Mouse (Mus musculus) hindlimb bud, embryonic 11.5 days (tissue): ENCODE results near the gene Drg2.

Source experiments
- DNase-seq: peaks from one replicate; pipeline ENCODE4 v3.0.0-alpha.2; 2012; ENCODE audit warnings: low read depth, low spot score; ENCODE audit errors: extremely low spot score

Gene Drg2

GRCm38 (mm10) chr11:60465943-60466380, 11.6 kb downstream of the Drg2 start:
- DNase-seq = no peak

GRCm38 (mm10) chr11:60469039-60469438, 14.6 kb downstream of the Drg2 start, which contains the start of gene Myo15:
Gene Myo15, plus strand, starts transcription at chr11:60469339.
- no peak for DNase-seq

- no peak for DNase-seq
Observed at GRCm38 (mm10) chr11:60470743-60471142, 16.4 kb downstream of the Drg2 start.

- no peak for DNase-seq
Observed at GRCm38 (mm10) chr11:60474534-60474933, 20.1 kb downstream of the Drg2 start.

DNA sequence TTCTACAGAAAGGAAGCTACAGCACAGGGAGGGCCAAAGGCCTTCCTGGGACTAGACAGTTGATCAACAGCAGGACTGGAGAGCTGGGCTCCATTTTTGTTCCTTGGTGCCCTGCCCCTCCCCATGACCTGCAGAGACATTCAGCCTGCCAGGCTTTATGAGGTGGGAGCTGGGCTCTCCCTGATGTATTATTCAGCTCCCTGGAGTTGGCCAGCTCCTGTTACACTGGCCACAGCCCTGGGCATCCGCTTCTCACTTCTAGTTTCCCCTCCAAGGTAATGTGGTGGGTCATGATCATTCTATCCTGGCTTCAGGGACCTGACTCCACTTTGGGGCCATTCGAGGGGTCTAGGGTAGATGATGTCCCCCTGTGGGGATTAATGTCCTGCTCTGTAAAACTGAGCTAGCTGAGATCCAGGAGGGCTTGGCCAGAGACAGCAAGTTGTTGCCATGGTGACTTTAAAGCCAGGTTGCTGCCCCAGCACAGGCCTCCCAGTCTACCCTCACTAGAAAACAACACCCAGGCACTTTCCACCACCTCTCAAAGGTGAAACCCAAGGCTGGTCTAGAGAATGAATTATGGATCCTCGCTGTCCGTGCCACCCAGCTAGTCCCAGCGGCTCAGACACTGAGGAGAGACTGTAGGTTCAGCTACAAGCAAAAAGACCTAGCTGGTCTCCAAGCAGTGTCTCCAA, 21.4 kb downstream of the Drg2 start:
- no peak for DNase-seq

DNA sequence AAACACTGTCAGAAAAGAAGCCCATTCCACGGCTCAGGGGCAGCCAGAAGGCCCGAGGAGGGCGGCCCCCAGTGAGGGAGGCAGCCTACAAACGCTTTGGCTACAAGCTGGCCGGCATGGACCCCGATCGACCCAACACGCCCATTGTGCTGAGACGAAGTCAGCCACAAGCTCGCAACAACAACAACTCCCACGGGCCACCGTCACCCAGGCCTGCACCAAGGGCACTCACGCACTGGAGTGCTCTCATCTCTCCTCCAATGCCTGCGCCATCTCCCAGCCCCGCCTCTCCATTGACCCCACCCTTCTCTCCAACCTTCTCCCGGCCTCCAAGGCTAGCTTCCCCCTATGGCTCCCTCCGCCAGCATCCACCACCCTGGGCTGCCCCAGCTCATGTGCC, 23.7 kb downstream of the Drg2 start:
- no peak for DNase-seq

DNA sequence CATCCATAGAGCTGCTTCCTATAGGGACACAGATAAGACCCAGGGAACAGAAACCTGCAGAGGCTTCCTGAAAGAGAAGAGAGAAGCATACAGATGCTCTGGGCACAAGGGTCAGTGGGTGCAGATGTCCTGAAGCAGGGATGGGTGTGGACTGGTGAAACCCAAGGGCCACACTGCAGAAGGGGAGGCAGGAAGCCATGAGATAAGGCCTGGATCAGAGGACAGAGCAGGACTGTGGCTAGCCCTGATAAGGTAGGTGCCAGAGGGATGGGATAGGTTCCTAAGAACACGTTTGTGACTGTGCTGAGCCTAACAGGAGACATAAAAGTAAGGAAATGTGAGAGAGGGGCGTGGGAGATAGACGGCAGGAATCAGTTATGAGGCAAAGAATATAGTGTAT, 31.9 kb downstream of the Drg2 start:
- DNase-seq = no peak

DNA sequence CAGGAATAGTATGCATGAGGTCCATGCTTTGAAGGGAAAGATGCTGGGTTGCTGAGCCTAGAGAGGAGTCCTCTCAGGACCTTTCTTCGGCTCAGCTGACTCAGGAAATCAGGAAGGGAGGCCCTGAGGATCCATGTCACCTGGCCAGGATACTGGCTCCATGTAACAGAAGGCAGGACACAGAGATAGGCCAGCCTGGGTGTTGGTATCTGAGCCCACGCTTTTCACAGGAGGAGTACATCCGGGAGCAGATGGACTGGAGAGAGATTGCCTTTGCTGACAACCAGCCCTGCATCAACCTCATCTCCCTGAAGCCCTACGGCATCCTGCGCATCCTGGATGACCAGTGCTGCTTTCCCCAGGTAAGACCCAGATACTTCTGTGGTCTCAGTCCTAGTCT, 38.3 kb downstream of the Drg2 start:
- DNase-seq = no peak

- DNase-seq = no peak
Observed at GRCm38 (mm10) chr11:60495692-60496091, 41.3 kb downstream of the Drg2 start.

- DNase-seq = no peak
Observed at GRCm38 (mm10) chr11:60507281-60507680, 52.9 kb downstream of the Drg2 start.

DNA sequence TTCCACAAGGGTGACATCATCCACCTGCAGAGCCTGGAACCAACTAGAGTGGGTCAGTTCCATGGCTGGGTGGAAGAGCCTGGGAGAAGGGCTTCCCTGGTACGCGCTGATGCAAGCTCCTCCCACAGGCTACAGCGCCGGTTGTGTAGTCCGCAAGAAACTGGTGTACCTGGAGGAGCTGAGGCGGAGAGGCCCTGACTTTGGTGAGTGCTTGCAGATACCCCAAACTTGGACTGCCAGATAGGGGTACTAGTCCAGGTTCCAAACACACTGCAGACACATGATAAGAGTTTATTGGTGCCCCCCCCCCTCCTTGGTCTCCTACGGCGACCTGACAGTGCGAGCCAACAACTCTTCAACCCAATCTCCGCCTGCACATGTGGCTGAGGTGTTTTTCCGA, 54.6 kb downstream of the Drg2 start:
- DNase-seq = no peak

GRCm38 (mm10) chr11:60509500-60509899, 55.1 kb downstream of the Drg2 start:
- no peak for DNase-seq

DNA sequence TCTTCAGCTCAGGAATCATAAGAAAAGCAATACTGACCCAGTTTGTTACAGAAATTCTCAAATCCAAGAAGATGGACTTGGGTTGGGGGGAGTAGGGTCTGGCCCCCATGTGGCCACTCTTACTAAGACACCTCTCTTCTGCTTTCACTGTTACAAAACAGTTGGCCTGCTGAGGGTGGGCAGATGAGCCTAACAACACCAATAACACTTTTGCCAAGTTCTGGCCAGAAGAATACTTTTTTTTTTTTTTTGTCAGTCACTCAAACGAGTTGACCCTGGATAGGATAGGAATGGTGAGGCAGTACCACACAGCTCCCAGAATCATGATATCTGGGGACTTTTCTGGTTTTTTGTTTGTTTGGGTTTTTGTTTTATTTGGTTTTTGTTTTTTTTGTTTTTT, 57.5 kb downstream of the Drg2 start:
- no peak for DNase-seq

DNA sequence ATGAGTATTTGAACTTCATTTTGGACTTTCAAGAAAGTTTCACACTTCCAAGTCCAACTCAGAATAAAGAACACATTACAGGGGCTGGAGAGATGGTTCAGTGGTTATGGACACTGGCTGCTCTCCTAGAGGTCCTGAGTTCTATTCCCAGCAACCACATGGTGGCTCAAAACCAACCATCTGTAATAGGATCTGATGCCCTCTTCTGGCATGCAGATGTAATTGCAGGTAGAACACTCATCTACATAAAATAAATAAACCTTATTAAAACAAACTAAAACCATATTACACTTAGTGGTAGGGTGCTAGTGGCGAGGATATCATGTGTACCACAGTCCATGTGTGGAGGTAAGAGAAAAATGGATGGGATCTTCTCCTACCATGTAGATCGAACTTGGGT, 58.1 kb downstream of the Drg2 start:
- no peak for DNase-seq

DNA sequence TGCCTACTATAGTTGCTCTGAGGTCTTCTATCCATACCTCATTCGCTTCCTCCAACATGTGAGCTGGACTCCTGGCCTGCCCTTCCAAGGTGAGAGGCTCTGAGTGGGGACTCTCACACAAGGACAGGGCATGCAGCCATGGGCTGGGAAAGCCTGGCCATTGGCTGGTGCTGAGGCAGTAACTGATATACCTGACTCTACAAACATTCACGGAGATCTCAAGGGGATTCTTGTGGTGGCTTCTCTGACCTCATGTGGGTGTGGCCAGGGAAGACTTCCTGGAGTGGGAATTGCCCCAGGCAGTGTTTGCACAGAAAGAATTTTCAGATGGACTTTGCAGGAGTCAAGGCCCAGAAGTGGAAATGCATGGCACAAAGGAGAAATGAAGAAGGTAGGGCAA, 60.5 kb downstream of the Drg2 start:
- no peak for DNase-seq

- no peak for DNase-seq
Observed at GRCm38 (mm10) chr11:60518305-60518704, 63.9 kb downstream of the Drg2 start.
